Mouse (Mus musculus): ENCODE data around the gene Nsd2.
"Not testable (repeated sequence)": the region's sequence is repeated elsewhere in the genome, so short reads cannot be mapped to it uniquely, and the experiment has no call there.

Gene Nsd2

GRCm38 (mm10) chr5:33932413-33932812 is 111.9 kb downstream of the Nsd2 start:
- DNase-seq (ENCODE audit: low spot score in 2 of 2), result no peak

DNA sequence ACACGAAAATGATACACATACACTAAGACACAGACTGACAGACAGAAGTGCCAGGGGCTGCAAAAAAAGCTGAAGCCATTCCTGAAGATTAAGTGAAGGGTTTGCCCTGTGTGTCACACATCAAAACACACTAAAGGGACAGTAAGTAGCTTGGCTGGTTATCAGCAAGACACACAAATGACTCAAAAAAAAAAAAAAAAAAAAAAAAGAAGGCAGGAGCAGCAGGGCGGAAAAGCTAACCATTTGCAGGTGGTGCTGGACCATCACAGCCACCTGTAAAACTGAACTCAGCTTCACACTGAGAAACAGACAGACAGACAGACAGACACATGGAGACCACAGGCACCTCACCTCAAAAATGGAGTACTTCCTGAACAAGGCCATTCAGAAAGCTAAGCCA is 113.6 kb downstream of the Nsd2 start:
- DNase-seq (ENCODE audit: low spot score in 2 of 2), result no peak

- no peak for DNase-seq (ENCODE audit: low spot score in 2 of 2)
Measured at GRCm38 (mm10) chr5:33934877-33935276, 114.4 kb downstream of the Nsd2 start.

- peak in 1 of 2 experiments; percentile 26 for DNase-seq (ENCODE audit: low spot score in 2 of 2)
Measured at GRCm38 (mm10) chr5:33935700-33936111, 115.2 kb downstream of the Nsd2 start.

- peak; percentile 96 to 97 for DNase-seq (ENCODE audit: low spot score in 2 of 2)
Measured at GRCm38 (mm10) chr5:33936120-33936707, 115.7 kb downstream of the Nsd2 start, which contains the start of gene Nelfa. Gene Nelfa, minus strand, starts transcription at chr5:33936413.

DNA sequence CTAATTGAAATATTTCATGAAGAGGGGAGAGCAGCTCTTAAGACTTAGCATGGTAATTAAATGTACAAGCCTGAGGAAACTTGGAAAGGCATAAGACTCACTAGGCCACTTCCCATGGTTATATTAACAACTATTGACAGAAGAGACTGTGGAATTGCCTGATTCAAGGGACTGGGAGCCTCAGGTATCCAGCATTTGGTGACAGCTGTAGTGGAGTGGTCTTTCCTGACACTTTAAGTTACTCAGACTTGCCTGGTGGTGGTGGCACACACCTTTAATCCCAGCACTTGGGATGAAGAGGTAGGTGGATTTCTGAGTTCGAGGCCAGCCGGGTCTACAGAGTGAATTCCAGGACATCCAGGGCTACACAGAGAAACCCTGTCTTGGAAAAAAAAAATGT is 116.7 kb downstream of the Nsd2 start:
- DNase-seq (ENCODE audit: low spot score in 2 of 2), result no peak

GRCm38 (mm10) chr5:33938448-33938847 is 117.9 kb downstream of the Nsd2 start:
- no peak for DNase-seq (ENCODE audit: low spot score in 2 of 2)

DNA sequence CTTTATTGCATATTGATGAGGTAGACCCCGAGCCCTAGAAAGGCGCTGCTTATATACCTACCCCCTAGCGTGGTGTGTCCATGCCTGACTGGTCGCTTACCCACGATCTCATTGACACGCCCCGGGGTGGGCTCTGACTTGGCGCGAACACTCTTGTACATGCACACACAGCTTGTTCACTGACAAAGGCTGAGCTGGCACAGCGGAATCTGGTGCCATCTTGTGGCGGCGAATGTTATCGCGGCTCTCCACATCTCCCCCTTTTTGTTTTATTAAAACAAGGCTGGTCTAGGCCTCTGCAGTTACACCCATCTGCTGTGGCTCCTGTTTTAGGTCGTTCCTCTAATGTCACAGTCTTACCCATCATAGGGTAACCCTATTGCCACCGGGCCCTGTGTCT is 126.5 kb downstream of the Nsd2 start:
- not testable (repeated sequence) for DNase-seq (ENCODE audit: low spot score in 2 of 2)

Data from cerebellum, postnatal 4 days (tissue).